Mouse (Mus musculus) MEL (cell line): Measurements from ENCODE around the gene 4930415O20Rik. TPM values are rescaled to one million over a fixed set of nuclear protein-coding genes. Genes with fewer than 3 reads are reported as not detected.

ENCODE experiments used
- DNase-seq: peaks from one replicate; pipeline ENCODE4 v3.0.0; 2011; ENCODE audit warnings: low read depth, low spot score
- H3K27ac ChIP-seq: 2 replicates; pipeline ENCODE4 v1.5.1; 2012; ENCODE audit warnings: low read depth, mild to moderate bottlenecking, control low read depth, low read length, moderate library complexity; ENCODE audit not compliant: control insufficient read depth
- H3K27me3 ChIP-seq, 2 experiments: fragments of 150-350 bp in 1 of 2; sonication (generic) in 1 of 2; 2 replicates each; pipeline ENCODE4 v1.6.1; 2012; ENCODE audit warnings: low read length in 2 of 2, mild to moderate bottlenecking in 2 of 2, improper control_type of control experiment in 1 of 2, moderate library complexity in 1 of 2; ENCODE audit not compliant: insufficient read depth in 2 of 2, control insufficient read depth in 1 of 2
- H3K36me3 ChIP-seq, 2 experiments: 2 replicates each; pipeline ENCODE4 v1.6.1; 2012 to 2014; ENCODE audit warnings: low read length in 2 of 2, improper control_type of control experiment in 1 of 2, inconsistent platforms in 1 of 2, mild to moderate bottlenecking in 1 of 2; ENCODE audit not compliant: insufficient read depth in 2 of 2, control insufficient read depth in 1 of 2
- H3K4me1 ChIP-seq, 2 experiments: fragments of 150-350 bp in 1 of 2; sonication (generic) in 1 of 2; 2 replicates each; pipeline ENCODE4 v1.6.1; 2012; ENCODE audit warnings: low read length in 2 of 2, improper control_type of control experiment in 1 of 2, mild to moderate bottlenecking in 1 of 2; ENCODE audit not compliant: insufficient read depth in 2 of 2, control insufficient read depth in 1 of 2
- H3K4me3 ChIP-seq, 2 experiments: fragments of 150-350 bp in 1 of 2; sonication (generic) in 1 of 2; 2 replicates each; pipeline ENCODE4 v1.5.1; 2012; ENCODE audit warnings: low read depth in 2 of 2, low read length in 2 of 2, mild to moderate bottlenecking in 2 of 2, moderate library complexity in 2 of 2, control low read depth in 1 of 2, improper control_type of control experiment in 1 of 2; ENCODE audit not compliant: control insufficient read depth in 1 of 2, insufficient read depth in 1 of 2
- H3K79me2 ChIP-seq: 2 replicates; pipeline ENCODE4 v1.6.1; 2012; ENCODE audit warnings: mild to moderate bottlenecking, low read length, moderate library complexity; ENCODE audit not compliant: control insufficient read depth, poor library complexity, insufficient read depth
- H3K9ac ChIP-seq: 2 replicates; pipeline ENCODE4 v1.6.1; 2012; ENCODE audit warnings: low read depth, mild to moderate bottlenecking, control low read depth, low read length, moderate library complexity; ENCODE audit not compliant: control insufficient read depth, poor library complexity, severe bottlenecking
- H3K9me3 ChIP-seq: fragments of 150-350 bp; sonication (generic); replicated peaks from 2 replicates; pipeline ENCODE4 v1.6.1; 2012; ENCODE audit warnings: mild to moderate bottlenecking, low read length, improper control_type of control experiment, moderate library complexity; ENCODE audit not compliant: insufficient read depth
- BHLHE40 ChIP-seq: IDR thresholded peaks from 2 replicates; pipeline ENCODE4 v1.6.1; 2012; ENCODE audit warnings: low read depth, mild to moderate bottlenecking, inconsistent platforms, low read length, improper control_type of control experiment, borderline replicate concordance
- CHD1 ChIP-seq: IDR thresholded peaks from 2 replicates; pipeline ENCODE4 v1.6.1; 2012; ENCODE audit warnings: low read depth, mild to moderate bottlenecking, inconsistent platforms, low read length, improper control_type of control experiment
- CHD2 ChIP-seq: IDR thresholded peaks from 2 replicates; pipeline ENCODE4 v1.6.1; 2011; ENCODE audit warnings: low read length, improper control_type of control experiment
- E2F4 ChIP-seq: IDR thresholded peaks from 2 replicates; pipeline ENCODE4 v1.6.1; 2011; ENCODE audit warnings: low read depth, low read length, improper control_type of control experiment, borderline replicate concordance
- EP300 ChIP-seq, 2 experiments: IDR thresholded peaks; 2 replicates each; pipeline ENCODE4 v1.6.1; 2011; ENCODE audit warnings: improper control_type of control experiment in 2 of 2, low read length in 2 of 2, low read depth in 1 of 2, mild to moderate bottlenecking in 1 of 2
- ETS1 ChIP-seq: IDR thresholded peaks from 2 replicates; pipeline ENCODE4 v1.6.1; 2012; ENCODE audit warnings: low read depth, mild to moderate bottlenecking, inconsistent platforms, low read length, improper control_type of control experiment, moderate library complexity
- GABPA ChIP-seq: IDR thresholded peaks from 2 replicates; pipeline ENCODE4 v1.6.1; 2012; ENCODE audit warnings: low read depth, mild to moderate bottlenecking, inconsistent platforms, low read length, improper control_type of control experiment, moderate library complexity
- GATA1 ChIP-seq: IDR thresholded peaks from 2 replicates; pipeline ENCODE4 v1.6.1; 2011; ENCODE audit warnings: low read depth, low read length, improper control_type of control experiment
- HCFC1 ChIP-seq: IDR thresholded peaks from 2 replicates; pipeline ENCODE4 v1.6.1; 2012; ENCODE audit warnings: low read depth, mild to moderate bottlenecking, inconsistent platforms, low read length, improper control_type of control experiment, moderate library complexity
- JUND ChIP-seq: IDR thresholded peaks from 2 replicates; pipeline ENCODE4 v1.6.1; 2011; ENCODE audit warnings: low read depth, mild to moderate bottlenecking, improper control_type of control experiment, low read length
- KAT2A ChIP-seq: conservative IDR thresholded peaks from 2 replicates; pipeline ENCODE4 v1.6.1; 2012; ENCODE audit warnings: low read depth, low read length, improper control_type of control experiment, inconsistent platforms
- MAX ChIP-seq: IDR thresholded peaks from 2 replicates; pipeline ENCODE4 v1.6.1; 2011; ENCODE audit warnings: low read length, improper control_type of control experiment
- MAZ ChIP-seq: IDR thresholded peaks from 2 replicates; pipeline ENCODE4 v1.6.1; 2012; ENCODE audit warnings: low read depth, mild to moderate bottlenecking, inconsistent platforms, low read length, improper control_type of control experiment
- MEF2A ChIP-seq: IDR thresholded peaks from 2 replicates; pipeline ENCODE4 v1.6.1; 2014; ENCODE audit warnings: low read depth, mild to moderate bottlenecking, inconsistent platforms, low read length, improper control_type of control experiment; ENCODE audit not compliant: poor library complexity, insufficient replicate concordance, severe bottlenecking; ENCODE audit errors: extremely low read depth
- MXI1 ChIP-seq: IDR thresholded peaks from 2 replicates; pipeline ENCODE4 v1.6.1; 2011; ENCODE audit warnings: mild to moderate bottlenecking, low read depth, low read length, improper control_type of control experiment
- MYC ChIP-seq: IDR thresholded peaks from 2 replicates; pipeline ENCODE4 v1.6.1; 2011; ENCODE audit warnings: low read depth, mild to moderate bottlenecking, low read length, improper control_type of control experiment, moderate library complexity
- NELFE ChIP-seq: IDR thresholded peaks from 2 replicates; pipeline ENCODE4 v1.6.1; 2011; ENCODE audit warnings: low read depth, low read length, improper control_type of control experiment
- NRF1 ChIP-seq: IDR thresholded peaks from 2 replicates; pipeline ENCODE4 v1.6.1; 2014; ENCODE audit warnings: low read depth, mild to moderate bottlenecking, inconsistent platforms, low read length, improper control_type of control experiment, moderate library complexity; ENCODE audit not compliant: poor library complexity, insufficient read depth, severe bottlenecking
- POLR2A ChIP-seq, 2 experiments: IDR thresholded peaks; 2 replicates each; pipeline ENCODE4 v1.6.1; 2011 to 2012; ENCODE audit warnings: low read length in 2 of 2, mild to moderate bottlenecking in 2 of 2, control low read depth in 1 of 2, improper control_type of control experiment in 1 of 2, low read depth in 1 of 2, moderate library complexity in 1 of 2; ENCODE audit not compliant: control insufficient read depth in 1 of 2, insufficient read depth in 1 of 2, poor library complexity in 1 of 2
- POLR2AphosphoS2 ChIP-seq: IDR thresholded peaks from 2 replicates; pipeline ENCODE4 v1.6.1; 2011; ENCODE audit warnings: low read length, improper control_type of control experiment
- POLR2AphosphoS5 ChIP-seq: IDR thresholded peaks from 2 replicates; pipeline ENCODE4 v1.6.1; 2012; ENCODE audit warnings: low read depth, borderline replicate concordance, mild to moderate bottlenecking, inconsistent platforms, low read length, moderate library complexity, mixed read lengths
- RCOR1 ChIP-seq: IDR thresholded peaks from 2 replicates; pipeline ENCODE4 v1.6.1; 2012; ENCODE audit warnings: low read depth, mild to moderate bottlenecking, inconsistent platforms, low read length, improper control_type of control experiment
- SMC3 ChIP-seq: IDR thresholded peaks from 2 replicates; pipeline ENCODE4 v1.6.1; 2011; ENCODE audit warnings: low read depth, low read length, improper control_type of control experiment
- TBP ChIP-seq: IDR thresholded peaks from 2 replicates; pipeline ENCODE4 v1.8.0; 2011; ENCODE audit warnings: low read depth, low read length, improper control_type of control experiment
- TCF12 ChIP-seq: IDR thresholded peaks from 2 replicates; pipeline ENCODE4 v1.6.1; 2014; ENCODE audit warnings: low read depth, mild to moderate bottlenecking, inconsistent platforms, low read length, improper control_type of control experiment, moderate library complexity
- USF1 ChIP-seq: IDR thresholded peaks from 2 replicates; pipeline ENCODE4 v1.6.1; 2014; ENCODE audit warnings: low read depth, mild to moderate bottlenecking, inconsistent platforms, low read length, improper control_type of control experiment, moderate library complexity
- ZC3H11A ChIP-seq: IDR thresholded peaks from 2 replicates; pipeline ENCODE4 v1.6.1; 2012; ENCODE audit warnings: low read depth, mild to moderate bottlenecking, inconsistent platforms, low read length, improper control_type of control experiment
- ZKSCAN1 ChIP-seq: IDR thresholded peaks from 2 replicates; pipeline ENCODE4 v1.6.1; 2012; ENCODE audit warnings: low read depth, mild to moderate bottlenecking, inconsistent platforms, low read length, improper control_type of control experiment, moderate library complexity
- ZMIZ1 ChIP-seq: IDR thresholded peaks from 2 replicates; pipeline ENCODE4 v1.6.1; 2012; ENCODE audit warnings: low read depth, mild to moderate bottlenecking, inconsistent platforms, low read length, improper control_type of control experiment, moderate library complexity
- ZNF384 ChIP-seq: IDR thresholded peaks from 2 replicates; pipeline ENCODE4 v1.6.1; 2012; ENCODE audit warnings: low read depth, mild to moderate bottlenecking, inconsistent platforms, low read length, improper control_type of control experiment
- polyA plus RNA-seq, 2 experiments: library from polyadenylated mRNA; stranded (reverse) in 1 of 2; unstranded in 1 of 2; fragments of >175 nt in 1 of 2; fragments of >200 nt in 1 of 2; gene quantifications; 2 replicates each; pipeline versions ENCODE4 v1.2.1 to v1.2.4; 2012; ENCODE audit warnings: low replicate concordance in 2 of 2, low read depth in 1 of 2; ENCODE audit not compliant: insufficient read length in 2 of 2, insufficient read depth in 1 of 2, missing spikeins in 1 of 2
- total RNA-seq: library from RNA; depleted of rRNA; stranded (reverse); fragments of 300-350 nt; gene quantifications from 2 replicates; pipeline ENCODE4 v1.2.3, GENCODE M21; 2012

Gene 4930415O20Rik
- total and polyA plus RNA-seq, 3 experiments, result 0.31 to 0.50 TPM; not detected in 1

DNA sequence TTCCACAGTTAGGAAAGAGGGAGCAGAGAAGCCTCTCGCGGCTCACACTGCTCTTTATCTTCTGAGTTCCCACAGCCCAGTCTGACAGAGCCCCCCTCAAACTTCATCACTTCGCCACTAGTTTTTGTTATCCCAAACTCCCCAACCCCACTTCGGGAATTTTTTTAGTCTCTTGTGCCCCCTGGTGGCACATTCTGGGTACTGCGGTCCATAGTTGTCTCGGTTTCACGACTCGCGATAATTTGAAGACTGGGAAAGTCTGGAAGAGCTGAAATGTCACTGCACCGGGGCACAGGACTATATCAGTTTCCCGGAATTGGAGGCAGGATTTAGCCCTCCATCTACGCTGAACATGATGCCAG lies 46.4 kb downstream of the 4930415O20Rik start (continued):
- TF ChIP-seq E2F4 (no peak), JUND (no peak), MXI1 (peak; percentile 13; the same call in 1 of the 2 replicates), NRF1 (no peak), TCF12 (no peak), POLR2A (IDR thresholded peaks at IDR 0.05; ENCODE audit: control insufficient read depth in 1 of 2, insufficient read depth in 1 of 2, low read depth in 1 of 2, low read length in 2 of 2, poor library complexity in 1 of 2) (no peak), MAX (no peak; the same call in 1 of the 2 replicates), ZNF384 (peak; percentile 39; the same call in 1 of the 2 replicates), GABPA (no peak), ZMIZ1 (no peak), NELFE (no peak), SMC3 (peak; percentile 100), MAZ (no peak; the same call in 1 of the 2 replicates), POLR2AphosphoS5 (no peak), ETS1 (no peak), ZKSCAN1 (no peak), RCOR1 (no peak), USF1 (no peak), MEF2A (no peak)
- TF ChIP-seq, all 39 proteins: peak for 10

DNA sequence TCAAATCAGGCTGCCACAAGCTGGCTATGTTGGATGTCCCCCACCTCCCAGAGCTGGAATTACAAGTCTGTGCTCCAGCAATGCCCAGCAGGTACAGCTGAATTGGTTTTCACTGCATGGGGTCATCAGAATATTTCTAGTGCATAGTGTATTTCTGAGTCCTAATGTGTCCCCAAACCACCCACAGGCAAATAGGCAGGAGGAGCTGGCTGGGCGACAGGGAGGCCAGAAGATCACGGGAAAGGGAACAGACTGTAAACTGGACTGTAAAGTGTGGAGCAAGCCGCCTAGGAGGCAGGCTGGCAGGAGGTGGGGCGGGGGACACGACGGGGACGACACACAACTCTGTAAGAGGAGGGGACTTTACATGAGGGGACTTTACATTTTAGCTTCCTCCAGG lies 51.4 kb downstream of the 4930415O20Rik start:
- peaks cover 17 to 27% of the 10 kb centered on the region in 2 experiments for H3K27me3 ChIP-seq

More for the DNA sequence above, 51.4 kb downstream of the 4930415O20Rik start:
- H3K27ac ChIP-seq, result no peak overlapping the region
- H3K36me3 ChIP-seq, result no peaks in the 10 kb centered on the region; a peak in 1 of 4 replicates
- H3K9me3 ChIP-seq, result no peaks in the 10 kb centered on the region
- 0 out of 4 replicates have a peak, but pooled peaks cover 0 to 3% of the 10 kb centered on the region in 2 experiments for H3K4me1 ChIP-seq
- no peak for TF ChIP-seq MYC
- no peak for TF ChIP-seq BHLHE40
- no peak for TF ChIP-seq MXI1
- no peak for TF ChIP-seq JUND
- no peak for TF ChIP-seq ZMIZ1
- TF ChIP-seq ETS1, result no peak
- no peak for TF ChIP-seq GATA1
- TF ChIP-seq ZNF384, result no peak
- TF ChIP-seq EP300 (IDR thresholded peaks at IDR 0.05; ENCODE audit: low read depth in 1 of 2, low read length in 2 of 2), result no peak
- no peak for TF ChIP-seq POLR2AphosphoS2
- TF ChIP-seq GABPA, result no peak
- TF ChIP-seq MAZ, result no peak
- no peak for TF ChIP-seq CHD1
- no peak for TF ChIP-seq TBP
- TF ChIP-seq CHD2, result no peak
- no peak for TF ChIP-seq ZC3H11A
- TF ChIP-seq HCFC1, result no peak
- no peak for TF ChIP-seq KAT2A
- no peaks in the 10 kb centered on the region for H3K79me2 ChIP-seq
- no peak overlapping the region for H3K9ac ChIP-seq
- no peak overlapping the region for H3K4me3 ChIP-seq
- DNase-seq, result no peak
